Mouse (Mus musculus) ES-Bruce4 (cell line): Measurements from ENCODE around the gene Ddx56.

Source experiments
- CTCF ChIP-seq: IDR thresholded peaks from one replicate; pipeline ENCODE4 v1.8.1; 2011; ENCODE audit warnings: low read depth, low read length
- EP300 ChIP-seq: IDR thresholded peaks from 2 replicates; pipeline ENCODE4 v1.6.1; 2011; ENCODE audit warnings: low read depth, low read length; ENCODE audit not compliant: insufficient read depth
- POLR2A ChIP-seq: IDR thresholded peaks from one replicate; pipeline ENCODE4 v1.8.1; 2011; ENCODE audit warnings: low read length; ENCODE audit not compliant: insufficient read depth

GRCm38 (mm10) chr11:6276466-6276865, 8.9 kb upstream of the Ddx56 start:
- no peak for TF ChIP-seq CTCF
- TF ChIP-seq POLR2A, result no peak
- no peak for TF ChIP-seq EP300
